Mouse (Mus musculus) stomach, adult 2 months (tissue): ENCODE results near the gene Pla2g4c. TPM values are rescaled to one million over a fixed set of nuclear protein-coding genes. Genes with fewer than 3 reads are reported as not detected.

Experiments used
- polyA plus RNA-seq: library from polyadenylated mRNA; depleted of rRNA; stranded (reverse); fragments of >200 nt; gene quantifications from 2 replicates; pipeline ENCODE4 v1.2.3, GENCODE M21; 2012; rRNA removed

Pla2g4c gene
- 0.56 and 0.75 TPM in 2 replicates for polyA plus RNA-seq

GRCm38 (mm10) chr7:13324316-13324715 is at the start of gene Pla2g4c:
Gene Pla2g4c, plus strand, starts transcription at chr7:13324655.

GRCm38 (mm10) chr7:13277081-13277480 is 47.4 kb upstream of the Pla2g4c start, which contains the start of gene Lig1:
Gene Lig1, plus strand, starts transcription at chr7:13277283.

GRCm38 (mm10) chr7:13278308-13278891 is 46.1 kb upstream of the Pla2g4c start, which contains the start of gene Zswim9:
Gene Zswim9, minus strand, starts transcription at chr7:13278721.

GRCm38 (mm10) chr7:13397832-13398231 is 73.4 kb downstream of the Pla2g4c start, which contains the start of gene Cabp5:
Gene Cabp5, plus strand, starts transcription at chr7:13398132.

Other genes starting within 250 kb of the Pla2g4c start
- gene Vmn1r85, start 229.5 kb upstream of the Pla2g4c start, polyA plus RNA-seq: not detected in 2 replicates
- gene Vmn1r86, start 204.7 kb upstream of the Pla2g4c start, polyA plus RNA-seq: not detected in 2 replicates
- not detected in 2 replicates for gene Vmn1r87, start 184.5 kb upstream of the Pla2g4c start, polyA plus RNA-seq
- not detected in 2 replicates for gene Vmn1r88, start 165.1 kb upstream of the Pla2g4c start, polyA plus RNA-seq
- not detected in 2 replicates for gene Vmn1r89, start 111.6 kb upstream of the Pla2g4c start, polyA plus RNA-seq
- gene Lig1, start 47.4 kb upstream of the Pla2g4c start, polyA plus RNA-seq: 3.1 and 4.0 TPM in 2 replicates
- 1.1 and 1.8 TPM in 2 replicates for gene Zswim9, start 45.9 kb upstream of the Pla2g4c start, polyA plus RNA-seq
- not detected in 2 replicates for gene Cabp5, start 73.5 kb downstream of the Pla2g4c start, polyA plus RNA-seq
- not detected in 2 replicates for gene Bsph1, start 126.2 kb downstream of the Pla2g4c start, polyA plus RNA-seq
- not detected in 2 replicates for gene Bsph2, start 246.4 kb downstream of the Pla2g4c start, polyA plus RNA-seq